Mouse (Mus musculus): Measurements from ENCODE around the gene Kcne1.

DNA sequence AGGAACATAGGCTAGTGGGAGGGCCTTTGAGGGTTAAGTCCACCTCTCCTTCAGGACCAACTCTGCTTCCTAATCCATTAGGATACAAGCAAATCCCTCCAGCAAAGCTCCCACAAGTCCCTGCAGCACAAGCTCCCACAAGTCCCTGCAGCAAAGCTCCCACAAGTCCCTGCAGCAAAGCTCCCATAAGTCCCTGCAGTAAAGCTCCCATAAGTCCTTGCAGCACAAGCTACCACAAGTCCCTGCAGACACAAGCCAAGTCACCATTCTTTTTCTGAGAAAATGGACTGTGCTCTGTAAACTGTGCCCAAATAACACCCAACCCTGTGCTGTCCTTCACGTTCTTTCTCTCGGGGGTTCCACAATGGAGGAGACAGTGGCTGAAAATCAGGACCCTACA lies 44.9 kb upstream of the Kcne1 start:
- TF ChIP-seq CTCF (IDR thresholded peaks at IDR 0.05) (no peak), EP300 (IDR thresholded peaks at IDR 0.05) (no peak)

All from lung, postnatal 0 days (tissue).